Mouse (Mus musculus) intestine, embryonic 15.5 days (tissue): Measurements from ENCODE around the gene 1700021F05Rik. TPM values are rescaled to one million over a fixed set of nuclear protein-coding genes. Genes with fewer than 3 reads are reported as not detected.

Experiments used
- ATAC-seq: fragments of 200-750 bp; cut with Nextera tagmentation; 2 replicates; pipeline ENCODE4 v1.8.0; 2017; ENCODE audit warnings: moderate TSS enrichment, moderate library complexity
- H3K27ac ChIP-seq: fragments of 300-500 bp; sonication (generic); 2 replicates; pipeline ENCODE4 v1.5.1; 2015; ENCODE audit warnings: mild to moderate bottlenecking, inconsistent platforms
- H3K27me3 ChIP-seq: fragments of 300-500 bp; sonication (generic); replicated peaks from 2 replicates; pipeline ENCODE4 v1.6.1; 2015; ENCODE audit warnings: inconsistent platforms
- H3K36me3 ChIP-seq: fragments of 300-500 bp; sonication (generic); 2 replicates; pipeline ENCODE4 v1.6.1; 2015; ENCODE audit warnings: inconsistent platforms
- H3K4me1 ChIP-seq: fragments of 300-500 bp; sonication (generic); replicated peaks from 2 replicates; pipeline ENCODE4 v1.6.1; 2015; ENCODE audit warnings: inconsistent platforms
- H3K4me2 ChIP-seq: fragments of 300-500 bp; sonication (generic); replicated peaks from 2 replicates; pipeline ENCODE4 v1.6.1; 2015; ENCODE audit warnings: mild to moderate bottlenecking, inconsistent platforms
- H3K4me3 ChIP-seq: fragments of 300-500 bp; sonication (generic); replicated peaks from 2 replicates; pipeline ENCODE4 v1.5.1; 2015; ENCODE audit warnings: inconsistent platforms
- H3K9ac ChIP-seq: fragments of 300-500 bp; sonication (generic); 2 replicates; pipeline ENCODE4 v1.6.1; 2015; ENCODE audit warnings: inconsistent platforms
- H3K9me3 ChIP-seq: fragments of 300-500 bp; sonication (generic); 2 replicates; pipeline ENCODE4 v1.6.1; 2016; ENCODE audit warnings: inconsistent platforms
- WGBS: fragments of 180-500 bp; shearing (Covaris S2); methylation state at CpG from one replicate; pipeline ENCODE4 v1.1.7; 2015; 5-methylcytosine and 5-hydroxymethylcytosine counted together
- polyA plus RNA-seq: library from polyadenylated mRNA; unstranded; fragments of >200 nt; fragmentation: Nextera tagmentation; extraction: Ambion mirVana; gene quantifications from 2 replicates; pipeline ENCODE4 v1.2.1, GENCODE M21; 2015

1700021F05Rik gene
- polyA plus RNA-seq, 1 experiment from 2014 or later, result 77.4 TPM

GRCm38 (mm10) chr10:43574352-43574751 is 33.6 kb upstream of the 1700021F05Rik start:
- Histone ChIP-seq H3K4me1 (no peaks in the 10 kb centered on the region), H3K9ac (no peak overlapping the region), H3K36me3 (no peaks in the 10 kb centered on the region), H3K9me3 (peaks cover 4% of the 10 kb centered on the region; the same call in 1 of the 2 replicates), H3K27ac (no peak overlapping the region), H3K27me3 (no peaks in the 10 kb centered on the region), H3K4me3 (no peak overlapping the region), H3K4me2 (no peak overlapping the region)
- 81% methylated on average over 2 of the region's 2 CpGs for WGBS
- ATAC-seq, result no peak

- Histone ChIP-seq H3K4me1 (no peaks in the 10 kb centered on the region), H3K27me3 (no peaks in the 10 kb centered on the region), H3K27ac (no peak overlapping the region), H3K9ac (no peak overlapping the region), H3K4me2 (no peak overlapping the region), H3K9me3 (no peaks in the 10 kb centered on the region), H3K4me3 (no peak overlapping the region), H3K36me3 (no peaks in the 10 kb centered on the region)
- ATAC-seq, result no peak
- WGBS, result 86% methylated on average over 2 of the region's 2 CpGs
Observed at GRCm38 (mm10) chr10:43561311-43561710, 20.5 kb upstream of the 1700021F05Rik start.

- H3K27me3 ChIP-seq, result no peaks in the 10 kb centered on the region
- no peaks in the 10 kb centered on the region for H3K36me3 ChIP-seq
- WGBS, result 34% methylated on average over 2 of the region's 2 CpGs
- no peaks in the 10 kb centered on the region for H3K4me1 ChIP-seq
- ATAC-seq, result no peak
- no peak overlapping the region for H3K9ac ChIP-seq
- no peak overlapping the region for H3K27ac ChIP-seq
- no peaks in the 10 kb centered on the region for H3K9me3 ChIP-seq
- H3K4me3 ChIP-seq, result no peak overlapping the region
- no peak overlapping the region for H3K4me2 ChIP-seq
Observed at GRCm38 (mm10) chr10:43560765-43561164, 20.0 kb upstream of the 1700021F05Rik start.

GRCm38 (mm10) chr10:43559313-43559712 is 18.5 kb upstream of the 1700021F05Rik start:
- no peak overlapping the region for H3K4me3 ChIP-seq
- H3K27me3 ChIP-seq, result no peaks in the 10 kb centered on the region
- 72% methylated on average over 11 of the region's 11 CpGs for WGBS
- ATAC-seq, result no peak
- H3K9ac ChIP-seq, result no peak overlapping the region
- H3K4me1 ChIP-seq, result no peaks in the 10 kb centered on the region
- no peak overlapping the region for H3K4me2 ChIP-seq
- no peak overlapping the region for H3K27ac ChIP-seq
- H3K36me3 ChIP-seq, result no peaks in the 10 kb centered on the region
- H3K9me3 ChIP-seq, result no peaks in the 10 kb centered on the region

- Histone ChIP-seq H3K9ac (no peak overlapping the region), H3K36me3 (no peaks in the 10 kb centered on the region), H3K27me3 (no peaks in the 10 kb centered on the region), H3K4me1 (no peaks in the 10 kb centered on the region), H3K4me2 (no peak overlapping the region), H3K4me3 (no peak overlapping the region), H3K9me3 (no peaks in the 10 kb centered on the region), H3K27ac (no peak overlapping the region)
- no peak for ATAC-seq
- 88% methylated on average over 5 of the region's 5 CpGs for WGBS
Observed at GRCm38 (mm10) chr10:43557630-43558165, 16.9 kb upstream of the 1700021F05Rik start.

- H3K9ac ChIP-seq, result no peak overlapping the region
- H3K9me3 ChIP-seq, result no peaks in the 10 kb centered on the region
- WGBS, result 30% methylated on average over 3 of the region's 3 CpGs
- no peaks in the 10 kb centered on the region for H3K4me1 ChIP-seq
- H3K27me3 ChIP-seq, result no peaks in the 10 kb centered on the region
- H3K27ac ChIP-seq, result no peak overlapping the region
- H3K4me2 ChIP-seq, result no peak overlapping the region
- ATAC-seq, result no peak
- no peak overlapping the region for H3K4me3 ChIP-seq
- H3K36me3 ChIP-seq, result no peaks in the 10 kb centered on the region
Observed at GRCm38 (mm10) chr10:43551388-43551787, 10.6 kb upstream of the 1700021F05Rik start.

- no peaks in the 10 kb centered on the region for H3K27me3 ChIP-seq
- H3K36me3 ChIP-seq, result no peaks in the 10 kb centered on the region
- no peaks in the 10 kb centered on the region for H3K9me3 ChIP-seq
- H3K4me3 ChIP-seq, result no peak overlapping the region
- WGBS, result 32% methylated on average over 3 of the region's 3 CpGs
- H3K4me1 ChIP-seq, result no peaks in the 10 kb centered on the region
- ATAC-seq, result no peak
- H3K4me2 ChIP-seq, result no peak overlapping the region
- no peak overlapping the region for H3K27ac ChIP-seq
- no peak overlapping the region for H3K9ac ChIP-seq
Observed at GRCm38 (mm10) chr10:43550923-43551322, 10.1 kb upstream of the 1700021F05Rik start.

GRCm38 (mm10) chr10:43549411-43549810 is 8.6 kb upstream of the 1700021F05Rik start:
- Histone ChIP-seq H3K27ac (no peak overlapping the region), H3K4me2 (no peak overlapping the region), H3K4me1 (no peaks in the 10 kb centered on the region), H3K4me3 (no peak overlapping the region), H3K36me3 (no peaks in the 10 kb centered on the region), H3K27me3 (no peaks in the 10 kb centered on the region), H3K9me3 (no peaks in the 10 kb centered on the region), H3K9ac (no peak overlapping the region)
- WGBS, result 61% methylated on average over 5 of the region's 5 CpGs
- no peak for ATAC-seq

GRCm38 (mm10) chr10:43541153-43541544 is 355 bp upstream of the 1700021F05Rik start:
- H3K27me3 ChIP-seq, result no peaks in the 10 kb centered on the region
- no peaks in the 10 kb centered on the region for H3K9me3 ChIP-seq
- no peak overlapping the region for H3K27ac ChIP-seq
- peak overlapping the region; percentile 59 for H3K4me2 ChIP-seq
- 37% methylated on average over 8 of the region's 8 CpGs for WGBS
- peaks cover 11% of the 10 kb centered on the region for H3K4me1 ChIP-seq
- H3K9ac ChIP-seq, result no peak overlapping the region
- H3K4me3 ChIP-seq, result peak overlapping the region; percentile 90
- ATAC-seq, result no peak; the same call in none of the 2 replicates
- no peaks in the 10 kb centered on the region for H3K36me3 ChIP-seq

GRCm38 (mm10) chr10:43539746-43540310 is 966 bp downstream of the 1700021F05Rik start:
- no peak for ATAC-seq
- Histone ChIP-seq H3K4me2 (peak overlapping the region; percentile 59), H3K4me3 (peak overlapping the region; percentile 90), H3K27ac (0 out of 2 replicates have a peak overlapping the region, but pooled peaks have one; percentile 82), H3K9me3 (no peaks in the 10 kb centered on the region), H3K9ac (peak overlapping the region; percentile 94), H3K36me3 (no peaks in the 10 kb centered on the region), H3K4me1 (peaks cover 11% of the 10 kb centered on the region), H3K27me3 (no peaks in the 10 kb centered on the region)
- 15% methylated on average over 12 of the region's 12 CpGs for WGBS

GRCm38 (mm10) chr10:43538831-43539230 is 2.0 kb downstream of the 1700021F05Rik start:
- Histone ChIP-seq H3K27ac (no peak overlapping the region), H3K9ac (no peak overlapping the region), H3K9me3 (no peaks in the 10 kb centered on the region), H3K4me3 (no peak overlapping the region), H3K4me2 (no peak overlapping the region), H3K27me3 (no peaks in the 10 kb centered on the region), H3K4me1 (peaks cover 11% of the 10 kb centered on the region), H3K36me3 (no peaks in the 10 kb centered on the region)
- 81% methylated on average over 5 of the region's 5 CpGs for WGBS
- no peak for ATAC-seq

GRCm38 (mm10) chr10:43537652-43538051 is 3.1 kb downstream of the 1700021F05Rik start:
- H3K27ac ChIP-seq, result no peak overlapping the region
- no peak overlapping the region for H3K4me3 ChIP-seq
- H3K4me1 ChIP-seq, result peaks cover 11% of the 10 kb centered on the region
- H3K9me3 ChIP-seq, result no peaks in the 10 kb centered on the region
- no peak overlapping the region for H3K4me2 ChIP-seq
- H3K27me3 ChIP-seq, result no peaks in the 10 kb centered on the region
- H3K9ac ChIP-seq, result no peak overlapping the region
- no peak for ATAC-seq
- H3K36me3 ChIP-seq, result peaks cover 4% of the 10 kb centered on the region; the same call in 1 of the 2 replicates
- 93% methylated on average over 7 of the region's 7 CpGs for WGBS

GRCm38 (mm10) chr10:43534382-43534781 is 6.4 kb downstream of the 1700021F05Rik start:
- Histone ChIP-seq H3K27me3 (no peaks in the 10 kb centered on the region), H3K36me3 (peaks cover 24% of the 10 kb centered on the region), H3K4me3 (no peak overlapping the region), H3K4me2 (no peak overlapping the region), H3K9ac (no peak overlapping the region), H3K9me3 (no peaks in the 10 kb centered on the region), H3K27ac (no peak overlapping the region), H3K4me1 (peaks cover 5% of the 10 kb centered on the region)
- no peak for ATAC-seq
- 71% methylated on average over 1 of the region's 1 CpGs for WGBS
